Mouse (Mus musculus) stomach, postnatal 0 days (tissue): ENCODE data around the gene Tprgl. TPM values are rescaled to one million over a fixed set of nuclear protein-coding genes. Genes with fewer than 3 reads are reported as not detected.

Experiments
- ATAC-seq: fragments of 200-750 bp; cut with Nextera tagmentation; 2 replicates; pipeline ENCODE4 v1.8.0; 2017; ENCODE audit not compliant: low FRiP score, low TSS enrichment
- DNase-seq: peaks from one replicate; pipeline ENCODE4 v3.0.0-alpha.2; 2016; ENCODE audit warnings: low spot score
- H3K27ac ChIP-seq: fragments of 300-500 bp; sonication (generic); replicated peaks from 2 replicates; pipeline ENCODE4 v1.5.1; 2014; ENCODE audit warnings: mild to moderate bottlenecking, control low read depth
- H3K27me3 ChIP-seq: fragments of 300-500 bp; sonication (generic); 2 replicates; pipeline ENCODE4 v1.6.1; 2014; ENCODE audit warnings: low read length; ENCODE audit not compliant: control insufficient read depth, insufficient read depth
- H3K36me3 ChIP-seq: fragments of 300-500 bp; sonication (generic); 2 replicates; pipeline ENCODE4 v1.6.1; 2014; ENCODE audit warnings: low read length, mixed read lengths; ENCODE audit not compliant: control insufficient read depth, insufficient read depth
- H3K4me1 ChIP-seq: fragments of 300-500 bp; sonication (generic); replicated peaks from 2 replicates; pipeline ENCODE4 v1.6.1; 2014; ENCODE audit warnings: antibody characterized with exemption; ENCODE audit not compliant: control insufficient read depth, insufficient read depth
- H3K4me2 ChIP-seq: fragments of 300-500 bp; sonication (generic); replicated peaks from 2 replicates; pipeline ENCODE4 v1.6.1; 2014; ENCODE audit warnings: low read depth, mild to moderate bottlenecking, control low read depth, moderate library complexity
- H3K4me3 ChIP-seq: fragments of 300-500 bp; sonication (generic); 2 replicates; pipeline ENCODE4 v1.5.1; 2014; ENCODE audit warnings: low read depth, low read length, control low read depth
- H3K9ac ChIP-seq: fragments of 300-500 bp; sonication (generic); 2 replicates; pipeline ENCODE4 v1.6.1; 2014; ENCODE audit warnings: mild to moderate bottlenecking, low read length, control low read depth, mixed read lengths
- H3K9me3 ChIP-seq: fragments of 300-500 bp; sonication (generic); 2 replicates; pipeline ENCODE4 v1.6.1; 2016; ENCODE audit warnings: low read length; ENCODE audit not compliant: control insufficient read depth
- CTCF ChIP-seq: IDR thresholded peaks from 2 replicates; pipeline ENCODE4 v1.5.1; 2016; ENCODE audit warnings: antibody characterized with exemption, low read depth, mild to moderate bottlenecking, moderate library complexity
- EP300 ChIP-seq: optimal IDR thresholded peaks from 2 replicates; pipeline ENCODE3; 2016; ENCODE audit warnings: antibody characterized with exemption
- WGBS: fragments of 180-500 bp; shearing (Covaris S2); extraction: QIAGEN DNeasy Blood & Tissue Kit; methylation state at CpG from one replicate; pipeline ENCODE4 v1.1.7; 2014; 5-methylcytosine and 5-hydroxymethylcytosine counted together
- polyA plus RNA-seq: library from polyadenylated mRNA; unstranded; fragments of >200 nt; fragmentation: Nextera tagmentation; extraction: Ambion mirVana; gene quantifications from 2 replicates; pipeline ENCODE4 v1.2.1, GENCODE M21; 2015

The Tprgl gene
- polyA plus RNA-seq, 1 experiment from 2014 or later: 165 TPM

GRCm38 (mm10) chr4:154170506-154171150 is 10.2 kb upstream of the Tprgl start, which contains the start of gene Megf6:
Gene Megf6, plus strand, starts transcription at chr4:154170730.
- Histone ChIP-seq H3K9me3 (no peaks in the 10 kb centered on the region), H3K36me3 (no peaks in the 10 kb centered on the region), H3K27ac (no peak within 1 kb of the TSS), H3K4me1 (peaks cover 4% of the 10 kb centered on the region; the same call in 1 of the 2 replicates), H3K4me2 (peak within 1 kb of the TSS; percentile 68), H3K4me3 (peak within 1 kb of the TSS; percentile 47), H3K27me3 (peaks cover 11% of the 10 kb centered on the region; the same call in 1 of the 2 replicates), H3K9ac (peak within 1 kb of the TSS; percentile 53)
- no peak for TF ChIP-seq EP300
- TF ChIP-seq CTCF: no peak
- DNase-seq (peak; percentile 66), ATAC-seq (peak; percentile 36; the same call in 1 of the 2 replicates)
- under 1% methylated on average over 45 of the region's 61 CpGs for WGBS

- H3K27me3 ChIP-seq: peaks cover 11% of the 10 kb centered on the region; the same call in 1 of the 2 replicates
- WGBS: 2% methylated on average over 15 of the region's 15 CpGs
- no peak overlapping the region for H3K9ac ChIP-seq
- DNase-seq: no peak
- H3K4me3 ChIP-seq: peak overlapping the region; percentile 47
- no peaks in the 10 kb centered on the region for H3K36me3 ChIP-seq
- H3K4me1 ChIP-seq: peaks cover 4% of the 10 kb centered on the region; the same call in 1 of the 2 replicates
- ATAC-seq: no peak; the same call in 1 of the 2 replicates
- no peak overlapping the region for H3K27ac ChIP-seq
- no peaks in the 10 kb centered on the region for H3K9me3 ChIP-seq
- TF ChIP-seq CTCF (no peak), EP300 (no peak)
- peak overlapping the region; percentile 68 for H3K4me2 ChIP-seq
These were observed 9.6 kb upstream of the Tprgl start for GRCm38 (mm10) chr4:154170021-154170420.

DNA sequence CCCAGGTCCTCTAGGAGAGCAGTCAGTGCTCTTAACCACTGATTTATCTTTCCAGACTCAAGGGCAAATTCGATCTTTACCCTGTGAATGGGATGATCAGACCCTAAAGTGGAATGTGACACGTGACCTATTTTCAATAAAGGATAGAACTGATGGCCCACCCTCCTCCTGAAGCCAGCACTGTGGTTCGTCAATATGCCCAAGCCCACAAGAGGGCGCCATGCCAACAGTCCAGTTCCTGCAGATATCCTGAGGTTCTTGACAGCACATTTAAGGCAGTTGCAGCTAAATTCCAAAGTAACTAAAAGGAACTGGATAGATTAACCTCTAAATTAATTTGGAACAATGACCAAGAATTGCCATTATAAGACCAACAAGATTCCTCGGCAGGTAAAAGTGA is 6.6 kb upstream of the Tprgl start:
- Histone ChIP-seq H3K4me2 (no peak overlapping the region), H3K4me3 (no peak overlapping the region), H3K4me1 (peaks cover 4% of the 10 kb centered on the region; the same call in 1 of the 2 replicates), H3K27me3 (peaks cover 11% of the 10 kb centered on the region; the same call in 1 of the 2 replicates), H3K36me3 (no peaks in the 10 kb centered on the region), H3K9ac (no peak overlapping the region), H3K27ac (no peak overlapping the region), H3K9me3 (no peaks in the 10 kb centered on the region)
- 25% methylated on average over 5 of the region's 5 CpGs for WGBS
- ATAC-seq (no peak), DNase-seq (peak; percentile 72)
- TF ChIP-seq EP300: no peak
- TF ChIP-seq CTCF: peak; percentile 82

GRCm38 (mm10) chr4:154163296-154163695 is 2.8 kb upstream of the Tprgl start:
- H3K9me3 ChIP-seq: no peaks in the 10 kb centered on the region
- no peak overlapping the region for H3K4me3 ChIP-seq
- no peak overlapping the region for H3K4me2 ChIP-seq
- H3K4me1 ChIP-seq: no peaks in the 10 kb centered on the region; the same call in 1 of the 2 replicates
- H3K27ac ChIP-seq: no peak overlapping the region
- H3K9ac ChIP-seq: no peak overlapping the region
- TF ChIP-seq EP300 (no peak), CTCF (peak; percentile 92)
- peak; percentile 79 for DNase-seq
- ATAC-seq: no peak
- WGBS: 12% methylated on average over 7 of the region's 7 CpGs
- no peaks in the 10 kb centered on the region for H3K27me3 ChIP-seq
- peaks cover under 1% of the 10 kb centered on the region; the same call in 1 of the 2 replicates for H3K36me3 ChIP-seq

DNA sequence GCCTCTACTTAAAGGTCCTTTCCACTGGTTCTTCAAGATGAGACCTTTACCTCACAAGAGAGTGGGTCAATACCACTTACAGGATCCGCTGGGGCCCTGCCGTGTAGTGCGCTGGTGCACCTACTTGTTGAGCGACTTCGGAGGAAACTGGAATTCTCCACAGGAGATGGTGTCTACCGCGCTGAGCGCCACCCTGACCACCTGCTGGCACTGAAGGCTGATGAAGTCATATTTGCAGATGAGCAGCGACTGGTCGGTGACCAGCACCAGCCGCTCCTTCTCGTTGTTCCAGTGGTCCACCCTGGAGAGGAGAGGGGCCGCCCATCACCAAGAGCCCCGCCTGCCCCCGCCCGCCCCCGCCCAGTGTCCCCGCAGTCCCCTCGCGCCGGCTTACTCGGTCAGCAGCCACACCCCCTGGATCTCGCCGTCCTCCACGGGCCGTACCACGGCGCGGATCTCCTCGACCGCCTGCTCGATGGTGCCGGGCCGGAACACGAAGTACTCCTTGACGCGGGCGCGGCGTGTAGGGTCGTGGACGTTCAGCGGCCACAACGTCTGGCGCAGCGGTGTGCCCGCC is 417 bp downstream of the Tprgl start:
- H3K9me3 ChIP-seq: no peaks in the 10 kb centered on the region
- peak overlapping the region; percentile 82 for H3K9ac ChIP-seq
- no peaks in the 10 kb centered on the region for H3K27me3 ChIP-seq
- no peaks in the 10 kb centered on the region; the same call in 1 of the 2 replicates for H3K4me1 ChIP-seq
- peak overlapping the region; percentile 92 for H3K27ac ChIP-seq
- peak overlapping the region; percentile 89 for H3K4me2 ChIP-seq
- peaks cover 5% of the 10 kb centered on the region for H3K36me3 ChIP-seq
- ATAC-seq (peak; percentile 25), DNase-seq (no peak)
- no peak for TF ChIP-seq CTCF
- no peak for TF ChIP-seq EP300
- 2% methylated on average over 33 of the region's 47 CpGs for WGBS
- peak overlapping the region; percentile 89 for H3K4me3 ChIP-seq
